Mouse (Mus musculus): ENCODE data around the gene Tbc1d1.

Tbc1d1 gene

GRCm38 (mm10) chr5:64363859-64364406 is 207.8 kb downstream of the Tbc1d1 start:
- no peak for DNase-seq

- DNase-seq = no peak
Observed at GRCm38 (mm10) chr5:64364432-64365125, 208.5 kb downstream of the Tbc1d1 start.

- no peak for DNase-seq
Observed at GRCm38 (mm10) chr5:64365187-64366066, 209.3 kb downstream of the Tbc1d1 start.

- DNase-seq = no peak
Observed at GRCm38 (mm10) chr5:64366113-64366512, 210.0 kb downstream of the Tbc1d1 start.

GRCm38 (mm10) chr5:64367426-64367825 is 211.3 kb downstream of the Tbc1d1 start:
- DNase-seq = peak; percentile 94

GRCm38 (mm10) chr5:64371331-64371831 is 215.3 kb downstream of the Tbc1d1 start:
- no peak for DNase-seq

- no peak for DNase-seq
Observed at GRCm38 (mm10) chr5:64372292-64372961, 216.3 kb downstream of the Tbc1d1 start.

- no peak for DNase-seq
Observed at GRCm38 (mm10) chr5:64373695-64374094, 217.6 kb downstream of the Tbc1d1 start.

- no peak for DNase-seq
Observed at GRCm38 (mm10) chr5:64375851-64376250, 219.7 kb downstream of the Tbc1d1 start.

- no peak for DNase-seq
Observed at GRCm38 (mm10) chr5:64376466-64376865, 220.4 kb downstream of the Tbc1d1 start.

GRCm38 (mm10) chr5:64377705-64378104 is 221.6 kb downstream of the Tbc1d1 start:
- no peak for DNase-seq

GRCm38 (mm10) chr5:64378591-64379275 is 222.6 kb downstream of the Tbc1d1 start:
- DNase-seq = peak; percentile 57

GRCm38 (mm10) chr5:64379829-64380228 is 223.7 kb downstream of the Tbc1d1 start:
- DNase-seq = no peak

- no peak for DNase-seq
Observed at GRCm38 (mm10) chr5:64380698-64381375, 224.7 kb downstream of the Tbc1d1 start.

GRCm38 (mm10) chr5:64381538-64381937 is 225.4 kb downstream of the Tbc1d1 start:
- no peak for DNase-seq

- peak; percentile 92 for DNase-seq
Observed at GRCm38 (mm10) chr5:64382451-64383057, 226.4 kb downstream of the Tbc1d1 start.

- no peak for DNase-seq
Observed at GRCm38 (mm10) chr5:64383215-64383614, 227.1 kb downstream of the Tbc1d1 start.

- DNase-seq = no peak
Observed at GRCm38 (mm10) chr5:64384546-64384945, 228.4 kb downstream of the Tbc1d1 start.

- no peak for DNase-seq
Observed at GRCm38 (mm10) chr5:64386996-64387395, 230.9 kb downstream of the Tbc1d1 start.

GRCm38 (mm10) chr5:64389202-64389929 is 233.3 kb downstream of the Tbc1d1 start:
- DNase-seq = no peak

- DNase-seq = no peak
Observed at GRCm38 (mm10) chr5:64391346-64391745, 235.2 kb downstream of the Tbc1d1 start.
